Mouse (Mus musculus) cerebellum, adult 11 months (tissue): ENCODE measurements at regions not wholly inside any gene's neighbourhood (a gene's known extent, or its start where the extent isn't known, plus 50 kb on each side); places are given as distances from the start of the nearest gene placed in this dataset.

Source experiments
- DNase-seq: peaks from one replicate; pipeline ENCODE4 v3.0.0; 2022

DNA sequence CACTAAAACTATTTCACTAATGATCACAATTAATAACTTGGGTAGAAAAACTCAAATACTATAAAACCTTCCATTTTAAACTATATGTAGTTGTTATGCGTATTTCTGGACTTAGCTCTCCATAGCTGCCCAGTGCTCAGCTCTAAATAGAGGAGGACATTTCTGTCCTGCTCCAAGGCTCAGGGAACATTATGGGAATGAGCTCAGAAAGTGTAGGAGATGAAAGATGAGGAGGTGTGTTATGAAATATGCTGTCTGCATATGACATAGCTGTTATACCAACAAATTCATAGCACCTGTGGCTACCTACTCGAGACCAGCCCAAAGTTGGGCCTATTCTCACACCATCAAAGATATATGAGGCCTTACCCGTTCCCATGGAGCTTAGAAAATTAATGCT is 106.3 kb downstream of the Aldh8a1 start:
- no peak for DNase-seq

GRCm38 (mm10) chr10:21488374-21488930 is 104.5 kb upstream of the 1700020N01Rik start:
- no peak for DNase-seq

DNA sequence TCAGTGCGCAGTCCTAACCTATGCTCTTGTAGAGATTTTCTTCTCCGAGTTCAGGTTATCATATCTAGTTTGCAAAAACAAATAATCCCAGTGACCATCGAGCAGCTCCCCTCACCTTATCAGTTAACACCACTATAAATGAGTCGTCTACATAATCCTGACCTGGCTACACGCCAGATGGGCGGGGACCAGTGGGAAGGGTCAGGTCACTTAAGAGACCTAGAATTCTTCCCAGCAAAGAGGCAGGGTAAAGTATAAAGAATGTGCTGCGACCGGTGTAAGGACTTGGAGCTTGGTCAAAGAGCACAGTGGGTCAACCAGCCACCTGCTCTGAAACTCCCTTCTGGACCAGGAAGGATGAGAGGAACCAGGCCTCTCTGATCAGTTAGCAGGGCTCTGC is 102.0 kb upstream of the 1700020N01Rik start:
- DNase-seq: no peak

GRCm38 (mm10) chr10:21492254-21492894 is 100.6 kb upstream of the 1700020N01Rik start:
- no peak for DNase-seq

DNA sequence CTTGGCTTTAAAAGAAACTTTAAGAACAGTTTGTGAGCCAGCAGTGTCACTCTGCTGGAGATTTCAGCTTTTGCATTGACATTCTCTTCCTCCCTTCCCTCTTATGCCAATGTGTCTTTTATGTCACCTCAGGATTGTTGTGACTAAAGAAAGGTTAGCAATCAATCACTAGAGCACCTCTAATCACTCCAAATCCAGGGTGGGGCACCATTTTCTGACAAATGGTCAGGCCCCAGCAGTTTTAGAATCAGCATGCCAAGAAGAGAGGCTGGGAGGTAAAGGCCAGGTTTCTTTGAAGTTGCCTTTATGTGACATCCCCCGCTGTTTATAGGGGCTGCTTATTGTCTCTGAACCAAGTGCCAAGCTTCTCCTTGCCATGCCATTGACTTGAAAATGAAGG is 98.4 kb upstream of the 1700020N01Rik start:
- no peak for DNase-seq

DNA sequence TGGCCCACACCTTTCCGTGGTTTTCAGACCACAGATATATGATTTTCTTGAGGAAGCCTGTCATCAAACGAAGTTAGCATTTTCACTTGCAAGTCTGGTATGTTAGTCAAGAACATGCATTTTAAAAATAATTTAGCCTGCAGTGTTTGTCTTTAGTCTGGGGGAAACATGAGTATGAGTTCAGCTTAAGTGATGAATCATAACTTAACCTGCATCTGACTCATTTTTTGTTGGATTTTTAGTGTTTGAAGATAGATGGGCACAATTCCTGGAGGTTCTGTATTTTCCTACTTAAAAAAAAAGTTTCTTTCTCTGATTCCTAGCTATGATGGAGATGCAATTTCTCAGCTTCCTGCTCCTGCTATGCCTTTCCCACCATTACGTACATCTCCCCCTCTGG is 95.8 kb upstream of the 1700020N01Rik start:
- DNase-seq: no peak

- no peak for DNase-seq
These were observed 94.8 kb upstream of the 1700020N01Rik start for GRCm38 (mm10) chr10:21498143-21498542.

GRCm38 (mm10) chr10:21501658-21502057 is 91.3 kb upstream of the 1700020N01Rik start:
- no peak for DNase-seq

GRCm38 (mm10) chr10:21504431-21504830 is 88.5 kb upstream of the 1700020N01Rik start:
- DNase-seq: no peak

DNA sequence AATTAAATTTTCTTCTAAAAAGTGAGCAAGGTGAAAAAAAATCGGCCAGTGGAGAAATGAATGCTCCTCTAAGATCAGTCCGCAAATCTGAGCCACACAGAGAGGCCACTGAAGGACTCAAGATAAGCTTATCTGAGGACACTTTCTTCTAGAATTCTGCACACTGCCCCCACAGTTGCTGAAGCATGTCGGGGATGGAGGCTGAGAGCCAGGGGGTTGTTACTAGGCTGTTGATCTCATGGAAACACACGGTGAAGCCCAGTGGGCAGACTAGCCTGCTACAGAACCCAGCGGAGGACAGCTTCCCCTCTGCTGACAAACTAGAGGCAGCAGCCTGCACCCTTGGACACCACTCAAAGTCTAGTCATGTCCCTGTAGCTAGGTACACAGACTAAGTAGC is 81.6 kb upstream of the 1700020N01Rik start:
- no peak for DNase-seq

GRCm38 (mm10) chr10:21512486-21512885 is 80.5 kb upstream of the 1700020N01Rik start:
- no peak for DNase-seq

DNA sequence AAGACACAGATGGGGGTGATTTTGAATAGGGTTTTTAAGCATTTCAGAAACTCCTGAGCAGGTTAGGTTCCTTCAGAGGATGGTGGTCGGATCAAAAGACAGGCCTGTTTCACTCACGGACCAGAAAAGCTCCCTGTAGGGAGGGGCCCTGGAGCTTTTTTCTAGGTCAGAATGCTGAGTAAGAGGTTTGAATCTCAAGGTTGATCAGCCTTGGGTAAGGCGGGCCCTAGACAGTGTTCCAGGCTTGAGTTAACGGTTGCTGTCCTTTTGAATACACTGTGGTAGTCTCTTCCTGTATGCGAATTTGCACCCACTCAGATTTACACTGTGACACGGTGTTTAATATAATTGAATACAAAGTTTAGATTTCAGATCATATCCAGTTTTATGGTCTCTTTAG is 75.2 kb upstream of the 1700020N01Rik start:
- DNase-seq: no peak

GRCm38 (mm10) chr10:21520854-21521253 is 72.1 kb upstream of the 1700020N01Rik start:
- DNase-seq: no peak

DNA sequence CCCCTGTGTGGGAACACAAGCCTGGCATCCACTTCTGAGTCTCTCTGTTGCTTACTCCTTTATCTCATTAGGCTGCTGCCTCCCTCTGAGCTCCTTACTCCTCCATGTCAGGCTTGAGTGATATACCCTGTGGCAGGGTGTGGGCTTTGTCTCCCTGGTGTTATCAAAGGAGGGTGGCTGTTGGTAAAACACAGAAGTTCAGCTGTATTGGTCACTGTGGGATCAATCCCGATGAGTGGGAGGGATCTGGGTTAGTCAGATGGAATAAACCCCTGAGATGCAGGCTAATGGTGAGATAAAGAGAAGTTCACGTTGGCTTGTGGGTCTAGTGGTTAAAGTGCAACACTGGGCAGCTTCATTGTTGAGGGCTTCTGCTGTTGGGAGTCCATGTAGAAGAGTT is 67.4 kb upstream of the 1700020N01Rik start:
- DNase-seq: no peak

- no peak for DNase-seq
These were observed 64.5 kb upstream of the 1700020N01Rik start for GRCm38 (mm10) chr10:21528396-21528795.

- no peak for DNase-seq
These were observed 63.7 kb upstream of the 1700020N01Rik start for GRCm38 (mm10) chr10:21529098-21529749.

- DNase-seq: no peak
These were observed 60.8 kb upstream of the 1700020N01Rik start for GRCm38 (mm10) chr10:21532142-21532541.

- no peak for DNase-seq
These were observed 57.3 kb upstream of the 1700020N01Rik start for GRCm38 (mm10) chr10:21535631-21536030.

DNA sequence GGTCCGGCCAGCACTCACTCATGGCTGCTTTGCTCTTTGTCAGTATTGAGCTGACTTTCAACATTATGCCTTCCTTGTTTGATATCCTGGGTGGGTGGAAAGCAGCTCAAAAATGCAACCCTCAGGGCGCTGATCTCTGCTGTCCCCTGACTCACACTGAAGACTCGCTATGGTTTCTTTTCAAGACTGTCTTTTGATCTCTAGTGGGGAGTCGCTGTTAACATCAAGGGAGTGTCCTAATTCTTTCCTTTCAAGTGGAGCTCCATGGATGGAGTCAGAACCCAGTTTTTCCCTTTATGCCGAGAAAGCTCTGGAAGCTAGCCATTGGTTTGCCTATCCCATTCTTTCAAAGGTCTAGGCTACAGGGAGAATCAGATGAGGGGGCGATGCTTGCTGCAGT is 54.5 kb upstream of the 1700020N01Rik start:
- no peak for DNase-seq
